Mouse (Mus musculus) embryonic stem cell, embryonic (primary cell): ENCODE data around the gene Hoxc13.

Experiments used
- CTCF ChIA-PET, 4 experiments: fragments of 300-600 bp in 2 of 4; fragments of 350-600 bp in 2 of 4; sonication (Branson Sonifier 250); formaldehyde crosslinking; loops; one replicate each; lab custom pipeline; 2022; ENCODE audit warnings: inconsistent platforms in 2 of 4; lab: Charles Lee
- POLR2A ChIA-PET, 4 experiments: fragments of 300-600 bp in 2 of 4; fragments of 350-600 bp in 2 of 4; sonication (Branson Sonifier 250); formaldehyde crosslinking; loops; one replicate each; lab custom pipeline; 2022; ENCODE audit warnings: antibody characterized with exemption in 4 of 4, inconsistent platforms in 1 of 4; lab: Charles Lee

Hoxc13 gene

DNA sequence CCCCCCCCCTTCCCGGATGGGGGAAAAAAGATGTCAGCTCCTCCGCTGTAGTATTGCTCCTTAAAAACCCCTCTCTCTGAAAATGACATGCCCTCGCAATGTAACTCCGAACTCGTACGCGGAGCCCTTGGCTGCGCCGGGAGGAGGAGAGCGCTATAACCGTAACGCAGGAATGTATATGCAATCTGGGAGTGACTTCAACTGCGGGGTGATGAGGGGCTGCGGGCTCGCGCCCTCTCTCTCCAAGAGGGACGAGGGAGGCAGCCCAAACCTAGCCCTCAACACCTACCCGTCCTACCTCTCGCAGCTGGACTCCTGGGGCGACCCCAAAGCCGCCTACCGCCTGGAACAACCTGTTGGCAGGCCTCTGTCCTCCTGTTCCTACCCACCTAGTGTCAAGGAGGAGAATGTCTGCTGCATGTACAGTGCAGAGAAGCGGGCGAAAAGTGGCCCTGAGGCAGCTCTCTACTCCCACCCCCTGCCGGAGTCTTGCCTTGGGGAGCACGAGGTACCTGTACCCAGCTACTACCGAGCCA, 45.9 kb downstream of the Hoxc13 start, which contains the start of gene Hoxc10:
Hoxc10 (plus strand) TSS at position 21 of the 536 bp plus-strand sequence.
- CTCF ChIA-PET: interaction anchor here (0.6 to 8.3 kb wide), 68 partner anchors 8 to 790 kb away, joined by 3 to 97 read pairs (median 4); partner anchors contain the start of genes Calcoco1 (in 1 of the 4), Hoxc11 (in 1 of the 4), Hoxc6 (in 1 of the 4) and Hoxc8 (in 1 of the 4)
- POLR2A ChIA-PET: interaction anchor here (0.7 to 3.3 kb wide), 36 partner anchors 9 to 296 kb away, joined by 3 to 16 read pairs (median 4); partner anchors contain the start of genes Cbx5 (in 1 of the 4), Hnrnpa1 (in 1 of the 4), Hoxc11 (in 1 of the 4) and Hoxc13 (in 1 of the 4)

GRCm38 (mm10) chr15:102967312-102967510, 46.3 kb downstream of the Hoxc13 start, which contains the start of gene Hoxc5:
Gene Hoxc5, plus strand, starts transcription at chr15:102967443.
- POLR2A ChIA-PET: interaction anchor here (0.8 to 3.3 kb wide), 30 partner anchors 8 to 296 kb away, joined by 3 to 16 read pairs (median 4); partner anchors contain the start of genes Cbx5 (in 1 of the 4), Hnrnpa1 (in 1 of the 4), Hoxc11 (in 1 of the 4) and Hoxc13 (in 1 of the 4)
- CTCF ChIA-PET: interaction anchor here (0.6 to 8.3 kb wide), 42 partner anchors 8 to 791 kb away, joined by 3 to 97 read pairs (median 5); partner anchors contain the start of genes Calcoco1 (in 1 of the 4), Hoxc6 (in 1 of the 4), Hoxc8 (in 1 of the 4) and Hoxc9 (in 1 of the 4)

DNA sequence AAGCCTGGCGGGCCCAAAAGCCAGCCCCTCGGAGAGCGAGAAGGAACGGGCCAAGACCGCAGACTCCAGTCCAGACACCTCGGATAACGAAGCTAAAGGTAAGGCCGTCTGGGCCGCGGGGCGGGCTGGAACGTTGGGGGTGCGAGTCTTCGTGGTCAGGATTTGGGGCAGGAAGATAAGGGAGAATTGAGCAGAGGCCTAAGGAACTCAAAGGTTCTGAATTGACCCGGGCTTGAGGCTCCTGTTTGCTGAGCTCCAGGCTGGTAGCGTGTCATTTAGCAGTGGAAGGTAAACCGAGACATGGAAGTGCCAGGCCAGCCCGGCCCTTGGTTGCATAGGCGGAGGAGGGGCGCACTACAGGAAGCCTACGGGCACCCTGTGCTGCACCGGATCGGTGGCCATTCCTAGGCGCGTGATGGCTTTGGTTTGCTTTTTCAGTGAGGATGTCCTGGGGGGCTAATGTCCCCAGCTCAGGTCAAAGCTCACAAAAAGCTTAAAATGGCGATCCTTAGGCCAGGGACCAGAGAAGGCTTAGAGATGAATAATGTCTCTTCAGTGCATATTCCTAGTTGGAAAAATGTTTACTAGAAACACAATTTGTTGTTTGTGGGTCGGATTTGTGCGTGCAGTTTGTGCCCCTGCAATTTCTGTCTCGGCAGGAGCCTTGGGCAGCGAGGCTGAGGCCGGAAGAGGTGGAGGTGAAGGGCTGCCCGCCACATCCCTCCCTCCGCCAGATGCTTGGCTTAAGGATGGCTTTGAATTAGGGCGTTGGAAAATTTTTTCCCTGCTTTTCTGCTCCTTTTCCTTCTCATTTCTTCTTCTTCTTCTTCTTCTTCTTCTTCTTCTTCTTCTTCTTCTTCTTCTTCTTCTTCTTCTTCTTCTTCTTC, 46.9 kb downstream of the Hoxc13 start:
- ChIA-PET CTCF (interaction anchor here (0.6 to 8.3 kb wide), 35 partner anchors 8 to 373 kb away, joined by 3 to 97 read pairs (median 6); partner anchors contain the start of genes Hoxc6 (in 1 of the 4), Hoxc8 (in 1 of the 4) and Hoxc9 (in 1 of the 4)), POLR2A (interaction anchor here (0.7 to 3.3 kb wide), 26 partner anchors 8 to 297 kb away, joined by 3 to 16 read pairs (median 5); partner anchors contain the start of genes Cbx5 (in 1 of the 4), Hnrnpa1 (in 1 of the 4) and Hoxc11 (in 1 of the 4))

DNA sequence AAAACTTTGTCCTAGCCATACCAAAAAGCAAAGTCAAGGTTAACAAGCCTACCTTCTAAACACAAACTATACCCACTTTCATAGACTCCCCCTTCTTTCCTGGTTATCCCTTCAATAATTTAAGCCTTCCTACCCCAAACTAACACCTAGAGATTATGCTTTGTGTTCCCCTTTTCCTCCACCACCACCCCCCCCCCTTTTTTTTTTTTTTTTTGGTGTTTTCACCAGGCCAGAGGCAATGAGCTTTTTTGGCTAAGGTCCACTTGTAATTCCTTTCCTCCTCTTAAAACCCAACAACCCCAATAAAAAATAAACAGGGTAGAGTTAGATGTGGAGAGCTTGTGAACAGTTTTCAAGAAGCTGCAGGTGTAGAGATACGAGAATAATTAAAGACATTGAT, 48.4 kb downstream of the Hoxc13 start:
- ChIA-PET CTCF (interaction anchor here (0.5 to 8.3 kb wide), 5 partner anchors 9 to 297 kb away, joined by 4 to 97 read pairs (median 9); no protein-coding TSS in a partner anchor), POLR2A (interaction anchor here in 2 of 4 experiments (0.6 to 1.0 kb wide), 4 partner anchors 19 to 396 kb away, joined by 3 to 5 read pairs (median 4); partner anchors contain the start of gene Calcoco1 (in 1 of the 2))

GRCm38 (mm10) chr15:102970740-102971139, 49.8 kb downstream of the Hoxc13 start:
- ChIA-PET POLR2A (interaction anchor here in 3 of 4 experiments (0.6 to 1.6 kb wide), 3 partner anchors 17 to 38 kb away, joined by 3 to 4 read pairs (median 3); no protein-coding TSS in a partner anchor), CTCF (interaction anchor here in 1 of 4 experiments (0.7 to 8.3 kb wide), 4 partner anchors 197 to 219 kb away, joined by 3 to 97 read pairs (median 6); no protein-coding TSS in a partner anchor)

- CTCF ChIA-PET: interaction anchor here in 3 of 4 experiments (0.5 to 2.6 kb wide), 7 partner anchors 9 to 211 kb away, joined by 3 to 11 read pairs (median 5); no protein-coding TSS in a partner anchor
- POLR2A ChIA-PET: interaction anchor here in 1 of 4 experiments (0.6 to 1.7 kb wide), 6 partner anchors 9 to 62 kb away, joined by 3 to 4 read pairs (median 3); no protein-coding TSS in a partner anchor
These were observed 51.4 kb downstream of the Hoxc13 start for GRCm38 (mm10) chr15:102972254-102972653.

- ChIA-PET POLR2A (interaction anchor here in 1 of 4 experiments (0.6 to 1.7 kb wide), 5 partner anchors 9 to 62 kb away, joined by 3 to 4 read pairs (median 3); no protein-coding TSS in a partner anchor), CTCF (interaction anchor here in 2 of 4 experiments (0.9 to 2.6 kb wide), 6 partner anchors 9 to 211 kb away, joined by 3 to 11 read pairs (median 4); no protein-coding TSS in a partner anchor)
These were observed 51.9 kb downstream of the Hoxc13 start for GRCm38 (mm10) chr15:102972753-102973152.

GRCm38 (mm10) chr15:102975034-102975433, 54.1 kb downstream of the Hoxc13 start:
- CTCF ChIA-PET: interaction anchor here in 3 of 4 experiments (0.6 to 1.7 kb wide), 8 partner anchors 8 to 340 kb away, joined by 3 to 8 read pairs (median 4); partner anchors contain the start of genes Hoxc10 (in 2 of the 3) and Hoxc5 (in 2 of the 3)

GRCm38 (mm10) chr15:102975688-102976111, 54.8 kb downstream of the Hoxc13 start:
- POLR2A ChIA-PET: interaction anchor here in 2 of 4 experiments (0.6 to 1.4 kb wide), 11 partner anchors 9 to 1878 kb away, joined by 3 to 4 read pairs (median 3); partner anchors contain the start of genes Hoxc10 (in 1 of the 2), Hoxc5 (in 1 of the 2) and Hoxc8 (in 1 of the 2)
- CTCF ChIA-PET: interaction anchor here in 3 of 4 experiments (0.6 to 1.7 kb wide), 8 partner anchors 9 to 339 kb away, joined by 3 to 8 read pairs (median 4); partner anchors contain the start of genes Hoxc10 (in 2 of the 3) and Hoxc5 (in 2 of the 3)

More at GRCm38 (mm10) chr15:102975034-102975433, 54.1 kb downstream of the Hoxc13 start:
- POLR2A ChIA-PET: interaction anchor here in 2 of 4 experiments (0.6 to 1.4 kb wide), 8 partner anchors 8 to 1877 kb away, joined by 3 to 4 read pairs (median 3); partner anchors contain the start of genes Hoxc10 (in 1 of the 2), Hoxc5 (in 1 of the 2) and Hoxc8 (in 1 of the 2)

DNA sequence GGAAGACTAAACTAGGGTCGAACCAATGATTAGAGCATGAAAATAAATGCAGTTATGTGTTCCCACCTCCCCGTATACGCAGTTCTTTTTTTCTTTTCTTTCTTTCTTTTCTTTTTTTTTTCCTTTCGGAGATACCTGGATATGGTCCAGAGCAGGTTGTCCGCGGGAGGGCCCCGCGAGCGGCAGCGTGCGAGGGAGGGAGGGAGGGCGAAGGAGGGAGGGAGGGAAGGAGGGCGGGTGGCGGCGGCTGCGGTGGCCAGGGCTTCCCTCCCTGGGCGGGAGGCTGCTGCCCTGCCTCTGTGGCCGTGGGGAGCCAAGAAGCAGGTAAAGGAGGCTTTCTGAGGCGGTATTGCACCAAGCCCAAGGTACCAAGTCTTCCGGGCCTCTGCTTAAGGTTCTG, 55.3 kb downstream of the Hoxc13 start, which contains the start of gene Hoxc9:
Hoxc9 (plus strand) TSS at position 269 of the 400 bp plus-strand sequence.
- CTCF ChIA-PET: interaction anchor here in 3 of 4 experiments (1.2 to 7.4 kb wide), 8 partner anchors 9 to 339 kb away, joined by 3 to 50 read pairs (median 4); partner anchors contain the start of genes Hoxc10 (in 3 of the 3) and Hoxc5 (in 3 of the 3)

GRCm38 (mm10) chr15:102976631-102977422, 55.9 kb downstream of the Hoxc13 start:
- CTCF ChIA-PET: interaction anchor here (0.6 to 7.4 kb wide), 11 partner anchors 9 to 338 kb away, joined by 3 to 50 read pairs (median 3); partner anchors contain the start of genes Hoxc5 (in 3 of the 4), Hoxc10 (in 2 of the 4) and Hoxc8 (in 1 of the 4)
- POLR2A ChIA-PET: interaction anchor here in 3 of 4 experiments (0.6 to 2.0 kb wide), 11 partner anchors 10 to 304 kb away, joined by 3 to 9 read pairs (median 4); partner anchors contain the start of genes Hoxc10 (in 1 of the 3), Hoxc11 (in 1 of the 3) and Hoxc8 (in 1 of the 3)

More for the DNA sequence above, 55.3 kb downstream of the Hoxc13 start, which contains the start of gene Hoxc9:
- POLR2A ChIA-PET: interaction anchor here in 3 of 4 experiments (0.6 to 2.0 kb wide), 11 partner anchors 9 to 215 kb away, joined by 3 to 9 read pairs (median 4); partner anchors contain the start of genes Hoxc10 (in 1 of the 3), Hoxc11 (in 1 of the 3), Hoxc5 (in 1 of the 3) and Hoxc8 (in 1 of the 3)

DNA sequence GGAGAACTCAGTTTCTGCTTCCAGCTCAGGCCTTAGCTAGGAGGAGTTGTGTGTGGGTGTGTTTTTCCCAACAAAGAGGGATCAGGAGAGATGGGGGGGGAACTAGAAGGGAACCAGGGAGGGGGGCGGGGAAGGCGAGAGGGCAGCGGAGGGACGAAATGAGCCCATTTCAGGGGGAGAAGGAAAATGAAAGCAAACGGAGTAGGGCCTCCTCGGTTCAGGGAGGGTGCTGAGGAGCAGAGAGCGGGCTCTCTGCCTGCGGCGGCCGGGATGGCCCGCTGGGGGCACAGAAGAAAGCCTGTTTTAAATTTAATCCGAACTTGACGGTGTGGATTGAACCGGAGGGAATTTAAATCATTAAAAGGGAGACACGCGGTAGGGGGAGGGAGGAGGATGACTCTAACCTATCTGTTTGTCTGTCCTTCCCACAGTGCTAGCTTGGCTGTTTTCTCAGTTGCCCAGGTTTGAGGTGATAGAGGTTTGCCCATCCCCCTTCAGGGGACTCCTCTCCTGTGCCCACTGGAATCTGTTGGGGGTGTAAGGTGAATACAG, 56.6 kb downstream of the Hoxc13 start:
- CTCF ChIA-PET: interaction anchor here (0.5 to 7.4 kb wide), 12 partner anchors 10 to 337 kb away, joined by 3 to 50 read pairs (median 3); partner anchors contain the start of genes Hoxc5 (in 2 of the 4), Hoxc10 (in 1 of the 4) and Hoxc8 (in 1 of the 4)
- POLR2A ChIA-PET: interaction anchor here in 2 of 4 experiments (0.5 to 3.4 kb wide), 11 partner anchors 11 to 305 kb away, joined by 3 to 16 read pairs (median 4); partner anchors contain the start of genes Hoxc10 (in 2 of the 2), Hoxc5 (in 1 of the 2) and Hoxc8 (in 1 of the 2)
